8 mouse cellular contexts compared by ENCODE assay signal in the genomic region with DNA sequence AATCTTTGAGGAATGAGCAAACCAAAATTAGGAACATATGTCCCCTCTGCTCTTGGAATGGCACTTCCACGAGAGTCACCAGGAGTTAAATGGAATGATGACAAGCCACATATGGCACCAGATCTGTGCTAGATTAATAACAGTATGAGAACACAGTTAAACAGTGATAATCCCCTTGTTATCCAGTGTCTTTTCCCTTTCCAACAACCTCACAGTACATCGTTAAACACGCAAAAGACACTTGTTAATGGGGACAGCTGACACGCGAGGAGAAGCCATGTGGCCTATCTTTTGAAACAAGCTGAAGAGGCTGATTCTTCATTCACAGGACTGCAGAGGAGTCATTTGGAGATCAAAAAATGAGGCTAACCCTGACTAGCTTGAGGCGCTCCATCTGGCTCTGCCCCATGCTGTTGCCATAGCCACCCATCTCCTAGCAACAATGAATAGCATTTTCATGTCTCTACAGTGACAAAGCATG.
DNase-seq lines count a peak whose midpoint lies in the region; ATAC-seq and TF ChIP-seq lines count a peak whose summit lies in the region.

No protein-coding gene starts in this region.

- no peak overlapping the region for H3K9ac ChIP-seq in kidney, postnatal 0 days (ENCODE audit: low read depth, low read length)
- no peak overlapping the region for H3K9ac ChIP-seq in embryonic facial prominence, embryonic 14.5 days (ENCODE audit: low read depth, low read length)
- H3K9ac ChIP-seq in midbrain, embryonic 14.5 days (replicated peaks; ENCODE audit: low read length), result no peak overlapping the region

- 66% methylated on average over 6 of the region's 6 CpGs for WGBS in kidney, postnatal 0 days
- 50% methylated on average over 6 of the region's 6 CpGs for WGBS in embryonic facial prominence, embryonic 14.5 days
- 3% methylated on average over 6 of the region's 6 CpGs for WGBS in midbrain, embryonic 14.5 days

- no peak overlapping the region for H3K4me3 ChIP-seq in kidney, postnatal 0 days (replicated peaks; ENCODE audit: low read depth, low read length)
- H3K4me3 ChIP-seq in embryonic facial prominence, embryonic 14.5 days (ENCODE audit: low read depth, low read length), result no peak overlapping the region
- no peak overlapping the region for H3K4me3 ChIP-seq in midbrain, embryonic 14.5 days (replicated peaks; ENCODE audit: low read depth, low read length)

- no peaks in the 10 kb centered on the region for H3K27me3 ChIP-seq in kidney, postnatal 0 days (ENCODE audit: insufficient read depth, low read length)
- H3K27me3 ChIP-seq in embryonic facial prominence, embryonic 14.5 days (replicated peaks; ENCODE audit: control insufficient read depth, insufficient read depth, low read length), result no peaks in the 10 kb centered on the region
- peaks cover 6% of the 10 kb centered on the region; the same call in 1 of the 2 replicates for H3K27me3 ChIP-seq in midbrain, embryonic 14.5 days (ENCODE audit: control insufficient read depth, insufficient read depth, low read length)

- H3K4me1 ChIP-seq in kidney, postnatal 0 days (replicated peaks; ENCODE audit: insufficient read depth, low read length), result no peaks in the 10 kb centered on the region
- H3K4me1 ChIP-seq in embryonic facial prominence, embryonic 14.5 days (ENCODE audit: control insufficient read depth, insufficient read depth, low read length), result peaks cover 3% of the 10 kb centered on the region; the same call in 1 of the 2 replicates
- peaks cover 40% of the 10 kb centered on the region for H3K4me1 ChIP-seq in midbrain, embryonic 14.5 days (ENCODE audit: control insufficient read depth, insufficient read depth, low read length)

- H3K9me3 ChIP-seq in kidney, postnatal 0 days (replicated peaks; ENCODE audit: low read length), result no peaks in the 10 kb centered on the region
- H3K9me3 ChIP-seq in embryonic facial prominence, embryonic 14.5 days (ENCODE audit: control insufficient read depth, low read length), result no peaks in the 10 kb centered on the region
- H3K9me3 ChIP-seq in midbrain, embryonic 14.5 days (ENCODE audit: control insufficient read depth, low read length), result no peaks in the 10 kb centered on the region

- no peak overlapping the region for H3K4me2 ChIP-seq in kidney, postnatal 0 days (ENCODE audit: low read length)
- H3K4me2 ChIP-seq in embryonic facial prominence, embryonic 14.5 days (ENCODE audit: low read depth, low read length), result no peak overlapping the region
- peak overlapping the region; percentile 7; the same call in 1 of the 2 replicates for H3K4me2 ChIP-seq in midbrain, embryonic 14.5 days (ENCODE audit: low read length)

- DNase-seq in kidney, postnatal 0 days (ENCODE audit: low spot score), result peak; percentile 33
- DNase-seq in kidney, adult 18-20 months, result no peak
- DNase-seq in embryonic facial prominence, embryonic 14.5 days (ENCODE audit: low spot score), result peak; percentile 72
- peak; percentile 72 to 91 for DNase-seq in layer of hippocampus, adult 18-20 months (ENCODE audit: low spot score in 2 of 2)
- DNase-seq in midbrain, embryonic 14.5 days, result peak; percentile 92
- no peak for DNase-seq in spleen, postnatal 14 days (ENCODE audit: low spot score in 2 of 2)
- no peak for DNase-seq in spleen, postnatal 36 days (ENCODE audit: low spot score in 2 of 2)

- H3K36me3 ChIP-seq in kidney, postnatal 0 days (ENCODE audit: insufficient read depth, low read length), result no peaks in the 10 kb centered on the region
- H3K36me3 ChIP-seq in embryonic facial prominence, embryonic 14.5 days (ENCODE audit: control insufficient read depth, insufficient read depth, low read length), result no peaks in the 10 kb centered on the region
- no peaks in the 10 kb centered on the region for H3K36me3 ChIP-seq in midbrain, embryonic 14.5 days (ENCODE audit: control insufficient read depth, insufficient read depth, low read length)

- ATAC-seq in kidney, postnatal 0 days (replicated peaks; ENCODE audit: low FRiP score, low read depth), result no peak; the same call in 1 of the 2 replicates
- peak; percentile 95; the same call in 1 of the 2 replicates for ATAC-seq in embryonic facial prominence, embryonic 14.5 days (ENCODE audit: low read depth)
- ATAC-seq in midbrain, embryonic 14.5 days (ENCODE audit: low FRiP score, low TSS enrichment), result peak; percentile 95
- ATAC-seq in CD4-positive, CD25-positive, alpha-beta regulatory T cell, adult 4 months, result no peak

- H3K27ac ChIP-seq in kidney, postnatal 0 days, result no peak overlapping the region
- H3K27ac ChIP-seq in embryonic facial prominence, embryonic 14.5 days (replicated peaks; ENCODE audit: low read depth, low read length), result no peak overlapping the region
- peak overlapping the region; percentile 90 for H3K27ac ChIP-seq in midbrain, embryonic 14.5 days (replicated peaks; ENCODE audit: low read depth, low read length)

- TF ChIP-seq CTCF in kidney, postnatal 0 days (IDR thresholded peaks at IDR 0.05; ENCODE audit: low read depth), result no peak

Comparison
In these comparisons a context has a peak if more than half of its experiments do, and no peak if none do; other contexts are left out.
1. DNase-seq: peak in kidney, postnatal 0 days (single experiment), embryonic facial prominence, embryonic 14.5 days (single experiment), layer of hippocampus, adult 18-20 months (2 of 2) and midbrain, embryonic 14.5 days (single experiment); none in kidney, adult 18-20 months (single experiment), spleen, postnatal 14 days (0 of 2) and spleen, postnatal 36 days (0 of 2).
2. ATAC-seq: peak in embryonic facial prominence, embryonic 14.5 days (single experiment) and midbrain, embryonic 14.5 days (single experiment); none in kidney, postnatal 0 days (single experiment) and CD4-positive, CD25-positive, alpha-beta regulatory T cell, adult 4 months (single experiment).